Mouse (Mus musculus): ENCODE data around the gene Cacna1a. TPM values are rescaled to one million over a fixed set of nuclear protein-coding genes. Genes with fewer than 3 reads are reported as not detected.
"Not testable (repeated sequence)": the region's sequence is repeated elsewhere in the genome, so short reads cannot be mapped to it uniquely, and the experiment has no call there.

The Cacna1a gene
- polyA plus RNA-seq, 1 experiment = 21.6 TPM

- no peaks in the 10 kb centered on the region for H3K9me3 ChIP-seq
- no peaks in the 10 kb centered on the region for H3K27me3 ChIP-seq (replicated peaks)
- peak overlapping the region; percentile 100 for H3K4me3 ChIP-seq (replicated peaks)
- H3K4me1 ChIP-seq = peaks cover 53% of the 10 kb centered on the region
- peaks cover 21% of the 10 kb centered on the region for H3K36me3 ChIP-seq (replicated peaks; ENCODE audit: low read length)
- TF ChIP-seq FLI1 (IDR thresholded peaks at IDR 0.05; ENCODE audit: low read length) (no peak), GATA1 (IDR thresholded peaks at IDR 0.05; ENCODE audit: borderline replicate concordance, low read length) (no peak)
Observed at GRCm38 (mm10) chr8:84664566-84665384, 276.5 kb downstream of the Cacna1a start.

DNA sequence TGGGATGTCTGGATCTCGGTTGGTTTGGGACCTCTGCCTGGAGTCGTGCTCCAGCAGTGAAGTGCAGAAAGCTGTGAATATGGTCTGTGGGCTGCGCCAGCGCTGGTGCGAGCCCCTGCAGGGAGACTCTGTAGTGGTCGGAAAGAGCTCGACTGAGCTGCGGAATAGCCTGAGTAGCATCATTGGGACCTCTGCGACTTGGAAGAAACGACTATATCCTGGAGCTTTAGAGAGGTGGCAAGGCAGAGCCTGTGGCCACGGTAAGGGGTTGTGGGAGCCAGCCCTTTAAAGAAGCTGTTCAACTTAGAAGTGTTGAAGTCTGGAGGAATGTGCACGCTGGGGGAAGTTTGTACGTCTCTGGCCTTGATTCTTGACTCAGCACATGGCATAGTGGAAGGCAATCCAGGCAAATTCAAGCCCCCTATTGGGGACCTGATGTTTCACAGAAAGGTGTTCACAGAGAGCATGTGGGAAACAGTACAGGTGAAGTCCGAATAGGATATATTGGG, 277.2 kb downstream of the Cacna1a start:
- Histone ChIP-seq H3K27me3 (replicated peaks) (no peaks in the 10 kb centered on the region), H3K4me1 (peaks cover 49% of the 10 kb centered on the region), H3K36me3 (replicated peaks; ENCODE audit: low read length) (peaks cover 27% of the 10 kb centered on the region), H3K4me3 (replicated peaks) (peak overlapping the region; percentile 100), H3K9me3 (no peaks in the 10 kb centered on the region)
- no peak for TF ChIP-seq GATA1 (IDR thresholded peaks at IDR 0.05; ENCODE audit: borderline replicate concordance, low read length)
- no peak for TF ChIP-seq FLI1 (IDR thresholded peaks at IDR 0.05; ENCODE audit: low read length)

GRCm38 (mm10) chr8:84668081-84668480, 279.8 kb downstream of the Cacna1a start:
- Histone ChIP-seq H3K4me3 (replicated peaks) (no peak overlapping the region), H3K9me3 (no peaks in the 10 kb centered on the region), H3K27me3 (replicated peaks) (no peaks in the 10 kb centered on the region), H3K36me3 (replicated peaks; ENCODE audit: low read length) (peaks cover 43% of the 10 kb centered on the region), H3K4me1 (peaks cover 47% of the 10 kb centered on the region)
- no peak for TF ChIP-seq FLI1 (IDR thresholded peaks at IDR 0.05; ENCODE audit: low read length)
- TF ChIP-seq GATA1 (IDR thresholded peaks at IDR 0.05; ENCODE audit: borderline replicate concordance, low read length) = no peak

GRCm38 (mm10) chr8:84668731-84669485, 280.7 kb downstream of the Cacna1a start:
- Histone ChIP-seq H3K4me3 (replicated peaks) (no peak overlapping the region), H3K4me1 (peaks cover 43% of the 10 kb centered on the region), H3K27me3 (replicated peaks) (no peaks in the 10 kb centered on the region), H3K9me3 (no peaks in the 10 kb centered on the region), H3K36me3 (replicated peaks; ENCODE audit: low read length) (peaks cover 51% of the 10 kb centered on the region)
- TF ChIP-seq GATA1 (IDR thresholded peaks at IDR 0.05; ENCODE audit: borderline replicate concordance, low read length) (no peak), FLI1 (IDR thresholded peaks at IDR 0.05; ENCODE audit: low read length) (no peak)

- not testable (repeated sequence) for H3K27me3 ChIP-seq (replicated peaks); H3K4me3 ChIP-seq (replicated peaks); H3K9me3 ChIP-seq
- Histone ChIP-seq H3K36me3 (replicated peaks; ENCODE audit: low read length) (peaks cover 65% of the 10 kb centered on the region), H3K4me1 (peaks cover 38% of the 10 kb centered on the region)
Observed at GRCm38 (mm10) chr8:84670295-84671006, 282.2 kb downstream of the Cacna1a start.

DNA sequence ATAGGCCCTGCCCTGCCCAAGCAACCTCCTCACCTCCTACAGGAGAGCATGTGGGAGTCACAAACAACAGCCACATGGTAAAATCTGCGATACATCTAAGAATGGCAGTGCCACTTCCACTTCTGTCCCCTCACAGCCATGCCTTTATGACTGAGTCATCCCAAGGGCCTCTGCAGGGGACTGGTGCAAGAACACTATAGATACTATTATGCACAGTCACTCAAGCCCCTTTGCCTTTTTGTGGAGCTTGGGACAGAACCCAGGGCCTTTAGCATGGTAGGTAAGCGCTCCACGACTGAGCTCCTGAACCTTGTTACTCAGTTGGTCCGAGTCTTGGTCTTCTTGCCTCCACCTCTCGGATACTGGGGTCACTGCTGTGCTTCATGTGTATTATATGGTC, 289.1 kb downstream of the Cacna1a start:
- H3K27me3 ChIP-seq (replicated peaks) = no peaks in the 10 kb centered on the region
- H3K36me3 ChIP-seq (replicated peaks; ENCODE audit: low read length) = peaks cover 78% of the 10 kb centered on the region
- peak overlapping the region; percentile 77 for H3K4me3 ChIP-seq (replicated peaks)
- TF ChIP-seq GATA1 (IDR thresholded peaks at IDR 0.05; ENCODE audit: borderline replicate concordance, low read length) (no peak), FLI1 (IDR thresholded peaks at IDR 0.05; ENCODE audit: low read length) (no peak)
- no peaks in the 10 kb centered on the region for H3K9me3 ChIP-seq
- peaks cover 68% of the 10 kb centered on the region for H3K4me1 ChIP-seq

DNA sequence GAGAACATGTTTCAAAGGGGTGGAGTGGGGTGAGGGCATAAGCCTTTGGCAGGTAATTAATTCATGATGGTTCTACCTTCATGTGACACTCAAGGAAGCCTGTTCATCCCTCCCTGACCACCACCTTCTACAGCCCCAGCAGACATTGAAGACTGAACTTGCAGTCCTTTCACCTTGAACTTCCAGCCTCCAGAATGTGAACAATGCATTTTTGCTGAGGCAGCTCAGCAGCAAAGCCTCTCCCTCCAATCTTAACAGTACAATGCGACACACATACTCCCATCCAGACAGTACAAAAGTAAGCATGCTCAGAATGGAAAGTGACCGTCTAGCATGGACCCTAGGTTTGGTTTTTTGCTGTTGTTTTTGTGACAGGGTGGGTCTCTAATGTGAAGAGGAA, 293.2 kb downstream of the Cacna1a start:
- peaks cover 92% of the 10 kb centered on the region for H3K4me1 ChIP-seq

GRCm38 (mm10) chr8:84682257-84682656, 294.0 kb downstream of the Cacna1a start:
- peak overlapping the region; percentile 20 for H3K4me3 ChIP-seq (replicated peaks)

More for the DNA sequence above, 293.2 kb downstream of the Cacna1a start:
- no peak for TF ChIP-seq GATA1 (IDR thresholded peaks at IDR 0.05; ENCODE audit: borderline replicate concordance, low read length)
- TF ChIP-seq FLI1 (IDR thresholded peaks at IDR 0.05; ENCODE audit: low read length) = no peak
- Histone ChIP-seq H3K27me3 (replicated peaks) (no peaks in the 10 kb centered on the region), H3K4me3 (replicated peaks) (no peak overlapping the region), H3K9me3 (no peaks in the 10 kb centered on the region), H3K36me3 (replicated peaks; ENCODE audit: low read length) (peaks cover 67% of the 10 kb centered on the region)

GRCm38 (mm10) chr8:84684537-84684936, 296.3 kb downstream of the Cacna1a start:
- TF ChIP-seq FLI1 (IDR thresholded peaks at IDR 0.05; ENCODE audit: low read length) (no peak), GATA1 (IDR thresholded peaks at IDR 0.05; ENCODE audit: borderline replicate concordance, low read length) (no peak)
- Histone ChIP-seq H3K9me3 (no peaks in the 10 kb centered on the region), H3K4me3 (replicated peaks) (no peak overlapping the region), H3K36me3 (replicated peaks; ENCODE audit: low read length) (peaks cover 50% of the 10 kb centered on the region), H3K27me3 (replicated peaks) (no peaks in the 10 kb centered on the region), H3K4me1 (peaks cover 78% of the 10 kb centered on the region)

More at GRCm38 (mm10) chr8:84682257-84682656, 294.0 kb downstream of the Cacna1a start:
- Histone ChIP-seq H3K27me3 (replicated peaks) (no peaks in the 10 kb centered on the region), H3K9me3 (no peaks in the 10 kb centered on the region), H3K36me3 (replicated peaks; ENCODE audit: low read length) (peaks cover 61% of the 10 kb centered on the region), H3K4me1 (peaks cover 84% of the 10 kb centered on the region)
- no peak for TF ChIP-seq GATA1 (IDR thresholded peaks at IDR 0.05; ENCODE audit: borderline replicate concordance, low read length)
- TF ChIP-seq FLI1 (IDR thresholded peaks at IDR 0.05; ENCODE audit: low read length) = no peak
